Mouse (Mus musculus) MEL (cell line): ENCODE results near the gene Sap25.

Experiments
- CTCF ChIP-seq, 3 experiments: IDR thresholded peaks in 2 of 3; conservative IDR thresholded peaks in 1 of 3; 2 replicates each; pipeline ENCODE4 v1.5.1; 2011 to 2012; ENCODE audit warnings: low read length in 3 of 3, low read depth in 2 of 3, mild to moderate bottlenecking in 2 of 3, improper control_type of control experiment in 1 of 3, inconsistent platforms in 1 of 3, mixed read lengths in 1 of 3, moderate library complexity in 1 of 3; ENCODE audit not compliant: control insufficient read depth in 1 of 3, insufficient read depth in 1 of 3, poor library complexity in 1 of 3, severe bottlenecking in 1 of 3
- EP300 ChIP-seq, 2 experiments: IDR thresholded peaks; 2 replicates each; pipeline ENCODE4 v1.6.1; 2011; ENCODE audit warnings: improper control_type of control experiment in 2 of 2, low read length in 2 of 2, low read depth in 1 of 2, mild to moderate bottlenecking in 1 of 2
- MEF2A ChIP-seq: IDR thresholded peaks from 2 replicates; pipeline ENCODE4 v1.6.1; 2014; ENCODE audit warnings: low read depth, mild to moderate bottlenecking, inconsistent platforms, low read length, improper control_type of control experiment; ENCODE audit not compliant: poor library complexity, insufficient replicate concordance, severe bottlenecking; ENCODE audit errors: extremely low read depth
- NRF1 ChIP-seq: IDR thresholded peaks from 2 replicates; pipeline ENCODE4 v1.6.1; 2014; ENCODE audit warnings: low read depth, mild to moderate bottlenecking, inconsistent platforms, low read length, improper control_type of control experiment, moderate library complexity; ENCODE audit not compliant: poor library complexity, insufficient read depth, severe bottlenecking
- POLR2A ChIP-seq, 2 experiments: IDR thresholded peaks; 2 replicates each; pipeline ENCODE4 v1.6.1; 2011 to 2012; ENCODE audit warnings: low read length in 2 of 2, mild to moderate bottlenecking in 2 of 2, control low read depth in 1 of 2, improper control_type of control experiment in 1 of 2, low read depth in 1 of 2, moderate library complexity in 1 of 2; ENCODE audit not compliant: control insufficient read depth in 1 of 2, insufficient read depth in 1 of 2, poor library complexity in 1 of 2
- RCOR1 ChIP-seq: IDR thresholded peaks from 2 replicates; pipeline ENCODE4 v1.6.1; 2012; ENCODE audit warnings: low read depth, mild to moderate bottlenecking, inconsistent platforms, low read length, improper control_type of control experiment
- TAL1 ChIP-seq: IDR thresholded peaks from 2 replicates; pipeline ENCODE4 v1.6.1; 2012; ENCODE audit warnings: mild to moderate bottlenecking, inconsistent platforms, low read length, moderate library complexity, mixed read lengths
- ZMIZ1 ChIP-seq: IDR thresholded peaks from 2 replicates; pipeline ENCODE4 v1.6.1; 2012; ENCODE audit warnings: low read depth, mild to moderate bottlenecking, inconsistent platforms, low read length, improper control_type of control experiment, moderate library complexity

- no peak for TF ChIP-seq TAL1
- TF ChIP-seq MEF2A = no peak
- TF ChIP-seq POLR2A (IDR thresholded peaks at IDR 0.05; ENCODE audit: control insufficient read depth in 1 of 2, insufficient read depth in 1 of 2, low read depth in 1 of 2, low read length in 2 of 2, poor library complexity in 1 of 2) = no peak
- no peak for TF ChIP-seq CTCF (IDR thresholded peaks at IDR 0.05 in 2 of 3, conservative IDR thresholded peaks at IDR 0.05 in 1 of 3; ENCODE audit: control insufficient read depth in 1 of 3, insufficient read depth in 1 of 3, low read depth in 2 of 3, low read length in 3 of 3, poor library complexity in 1 of 3, severe bottlenecking in 1 of 3)
- TF ChIP-seq ZMIZ1 = no peak
- no peak for TF ChIP-seq NRF1
- no peak for TF ChIP-seq RCOR1
- no peak for TF ChIP-seq EP300 (IDR thresholded peaks at IDR 0.05; ENCODE audit: low read depth in 1 of 2, low read length in 2 of 2)
These were observed 4.5 kb downstream of the Sap25 start, which contains the start of gene Irs3 for GRCm38 (mm10) chr5:137645652-137646091.
